Mouse (Mus musculus) limb, embryonic 11.5 days (tissue): ENCODE measurements at regions not wholly inside any gene's neighbourhood (a gene's known extent, or its start where the extent isn't known, plus 50 kb on each side); places are given as distances from the start of the nearest gene placed in this dataset.

Experiments used
- ATAC-seq: fragments of 200-750 bp; cut with Nextera tagmentation; 2 replicates; pipeline ENCODE4 v1.8.0; 2017; ENCODE audit warnings: low read depth; ENCODE audit not compliant: insufficient number of reproducible peaks, low FRiP score, low TSS enrichment
- DNase-seq: peaks from one replicate; pipeline ENCODE4 v3.0.0-alpha.2; 2015; ENCODE audit warnings: low spot score
- H3K27ac ChIP-seq: fragments of 300-500 bp; sonication (generic); replicated peaks from 2 replicates; pipeline ENCODE4 v1.5.1; 2014; ENCODE audit warnings: low read depth, mild to moderate bottlenecking, low read length
- H3K27me3 ChIP-seq: fragments of 300-500 bp; sonication (generic); 2 replicates; pipeline ENCODE4 v1.6.1; 2014; ENCODE audit warnings: mild to moderate bottlenecking, low read length, mixed read lengths; ENCODE audit not compliant: control insufficient read depth, insufficient read depth
- H3K36me3 ChIP-seq: fragments of 300-500 bp; sonication (generic); 2 replicates; pipeline ENCODE4 v1.6.1; 2014; ENCODE audit warnings: mild to moderate bottlenecking, low read length, moderate library complexity, mixed read lengths; ENCODE audit not compliant: control insufficient read depth, insufficient read depth
- H3K4me1 ChIP-seq: fragments of 300-500 bp; sonication (generic); 2 replicates; pipeline ENCODE4 v1.6.1; 2014; ENCODE audit warnings: low read length, mixed read lengths; ENCODE audit not compliant: control insufficient read depth, insufficient read depth
- H3K4me2 ChIP-seq: fragments of 300-500 bp; sonication (generic); 2 replicates; pipeline ENCODE4 v1.6.1; 2014; ENCODE audit warnings: low read depth, mild to moderate bottlenecking, moderate library complexity; ENCODE audit not compliant: severe bottlenecking
- H3K4me3 ChIP-seq: fragments of 300-500 bp; sonication (generic); 2 replicates; pipeline ENCODE4 v1.5.1; 2014; ENCODE audit warnings: low read depth, low read length
- H3K9ac ChIP-seq: fragments of 300-500 bp; sonication (generic); 2 replicates; pipeline ENCODE4 v1.6.1; 2014; ENCODE audit warnings: mild to moderate bottlenecking, low read length
- H3K9me3 ChIP-seq: fragments of 300-500 bp; sonication (generic); 2 replicates; pipeline ENCODE4 v1.6.1; 2016; ENCODE audit warnings: low read length; ENCODE audit not compliant: control insufficient read depth
- WGBS: fragments of 180-500 bp; shearing (Covaris S2); extraction: QIAGEN DNeasy Blood & Tissue Kit; methylation state at CpG from one replicate; pipeline ENCODE4 v1.1.7; 2014; 5-methylcytosine and 5-hydroxymethylcytosine counted together

GRCm38 (mm10) chr4:10315144-10315543 lies 559.2 kb upstream of the 2610301B20Rik start:
- no peak overlapping the region for H3K4me2 ChIP-seq
- ATAC-seq (no peak), DNase-seq (no peak)
- H3K4me1 ChIP-seq: no peaks in the 10 kb centered on the region
- WGBS: 70% methylated on average over 4 of the region's 4 CpGs
- no peak overlapping the region for H3K9ac ChIP-seq
- no peaks in the 10 kb centered on the region for H3K9me3 ChIP-seq
- H3K27ac ChIP-seq: no peak overlapping the region
- H3K4me3 ChIP-seq: no peak overlapping the region
- H3K36me3 ChIP-seq: no peaks in the 10 kb centered on the region
- H3K27me3 ChIP-seq: no peaks in the 10 kb centered on the region

GRCm38 (mm10) chr4:10315875-10316274 lies 558.4 kb upstream of the 2610301B20Rik start:
- no peak overlapping the region for H3K4me2 ChIP-seq
- no peaks in the 10 kb centered on the region for H3K27me3 ChIP-seq
- H3K9ac ChIP-seq: no peak overlapping the region
- H3K4me3 ChIP-seq: no peak overlapping the region
- no peak overlapping the region for H3K27ac ChIP-seq
- H3K9me3 ChIP-seq: no peaks in the 10 kb centered on the region
- no peak for DNase-seq
- 68% methylated on average over 3 of the region's 3 CpGs for WGBS
- ATAC-seq: no peak
- H3K4me1 ChIP-seq: no peaks in the 10 kb centered on the region
- H3K36me3 ChIP-seq: no peaks in the 10 kb centered on the region

GRCm38 (mm10) chr4:10344147-10344546 lies 530.2 kb upstream of the 2610301B20Rik start:
- Histone ChIP-seq H3K9me3 (no peaks in the 10 kb centered on the region), H3K4me3 (no peak overlapping the region), H3K27me3 (no peaks in the 10 kb centered on the region), H3K36me3 (no peaks in the 10 kb centered on the region), H3K4me1 (no peaks in the 10 kb centered on the region), H3K27ac (no peak overlapping the region), H3K4me2 (no peak overlapping the region), H3K9ac (no peak overlapping the region)
- DNase-seq (no peak), ATAC-seq (no peak)
- whole genome bisulfite sequencing: 65% methylated on average over 2 of the region's 2 CpGs

- no peak for DNase-seq
- no peak overlapping the region for H3K4me3 ChIP-seq
- no peak overlapping the region for H3K9ac ChIP-seq
- H3K4me2 ChIP-seq: no peak overlapping the region
- no peaks in the 10 kb centered on the region for H3K36me3 ChIP-seq
- no peak for ATAC-seq
- H3K4me1 ChIP-seq: no peaks in the 10 kb centered on the region
- 73% methylated on average over 4 of the region's 4 CpGs for WGBS
- H3K27me3 ChIP-seq: no peaks in the 10 kb centered on the region
- H3K9me3 ChIP-seq: no peaks in the 10 kb centered on the region
- H3K27ac ChIP-seq: no peak overlapping the region
These were observed 522.2 kb upstream of the 2610301B20Rik start for GRCm38 (mm10) chr4:10351876-10352627.

GRCm38 (mm10) chr4:10357572-10357971 lies 516.7 kb upstream of the 2610301B20Rik start:
- ATAC-seq (no peak), DNase-seq (no peak)
- Histone ChIP-seq H3K4me2 (no peak overlapping the region), H3K27ac (no peak overlapping the region), H3K4me1 (no peaks in the 10 kb centered on the region), H3K4me3 (no peak overlapping the region), H3K9me3 (no peaks in the 10 kb centered on the region), H3K27me3 (no peaks in the 10 kb centered on the region), H3K36me3 (no peaks in the 10 kb centered on the region), H3K9ac (no peak overlapping the region)
- WGBS: 68% methylated on average over 3 of the region's 3 CpGs

- Histone ChIP-seq H3K9ac (no peak overlapping the region), H3K9me3 (no peaks in the 10 kb centered on the region), H3K4me1 (no peaks in the 10 kb centered on the region), H3K27ac (no peak overlapping the region), H3K4me2 (no peak overlapping the region), H3K36me3 (no peaks in the 10 kb centered on the region), H3K27me3 (no peaks in the 10 kb centered on the region), H3K4me3 (no peak overlapping the region)
- WGBS: 62% methylated on average over 2 of the region's 2 CpGs
- no peak for ATAC-seq
- no peak for DNase-seq
These were observed 484.5 kb upstream of the 2610301B20Rik start for GRCm38 (mm10) chr4:10389790-10390189.

GRCm38 (mm10) chr4:10397249-10397648 lies 477.0 kb upstream of the 2610301B20Rik start:
- Histone ChIP-seq H3K27ac (no peak overlapping the region), H3K36me3 (no peaks in the 10 kb centered on the region), H3K4me3 (no peak overlapping the region), H3K27me3 (no peaks in the 10 kb centered on the region), H3K4me2 (no peak overlapping the region), H3K9me3 (no peaks in the 10 kb centered on the region), H3K4me1 (no peaks in the 10 kb centered on the region), H3K9ac (no peak overlapping the region)
- ATAC-seq (no peak), DNase-seq (no peak)

- Histone ChIP-seq H3K27ac (no peak overlapping the region), H3K4me2 (no peak overlapping the region), H3K27me3 (no peaks in the 10 kb centered on the region), H3K4me1 (no peaks in the 10 kb centered on the region), H3K36me3 (no peaks in the 10 kb centered on the region), H3K9ac (no peak overlapping the region), H3K4me3 (no peak overlapping the region), H3K9me3 (no peaks in the 10 kb centered on the region)
- 93% methylated on average over 2 of the region's 2 CpGs for WGBS
- DNase-seq: no peak
- ATAC-seq: no peak
These were observed 476.2 kb upstream of the 2610301B20Rik start for GRCm38 (mm10) chr4:10398075-10398474.

- Histone ChIP-seq H3K4me1 (no peaks in the 10 kb centered on the region), H3K9me3 (no peaks in the 10 kb centered on the region), H3K27me3 (no peaks in the 10 kb centered on the region), H3K9ac (no peak overlapping the region), H3K36me3 (no peaks in the 10 kb centered on the region), H3K27ac (no peak overlapping the region), H3K4me2 (no peak overlapping the region), H3K4me3 (no peak overlapping the region)
- WGBS: 56% methylated on average over 1 of the region's 1 CpGs
- no peak for ATAC-seq
- DNase-seq: no peak
These were observed 474.6 kb upstream of the 2610301B20Rik start for GRCm38 (mm10) chr4:10399649-10400048.
